Mouse (Mus musculus) right cerebral cortex, postnatal 4 days (tissue): Measurements from ENCODE around the gene Cnppd1.

Experiments
- DNase-seq: peaks from one replicate; pipeline ENCODE4 v3.0.0-alpha.2; 2022

The Cnppd1 gene

GRCm38 (mm10) chr1:75147411-75148135 is 5.1 kb upstream of the Cnppd1 start:
- DNase-seq, result no peak

GRCm38 (mm10) chr1:75145589-75145988 is 3.1 kb upstream of the Cnppd1 start:
- no peak for DNase-seq

- peak; percentile 46 for DNase-seq
Observed at GRCm38 (mm10) chr1:75141486-75142190, 873 bp downstream of the Cnppd1 start.

- DNase-seq, result no peak
Observed at GRCm38 (mm10) chr1:75140601-75141190, 1.8 kb downstream of the Cnppd1 start.

GRCm38 (mm10) chr1:75138448-75138847 is 4.1 kb downstream of the Cnppd1 start:
- DNase-seq, result no peak

GRCm38 (mm10) chr1:75136730-75137129 is 5.8 kb downstream of the Cnppd1 start:
- DNase-seq, result no peak

- no peak for DNase-seq
Observed at GRCm38 (mm10) chr1:75136293-75136692, 6.2 kb downstream of the Cnppd1 start.

- DNase-seq, result no peak
Observed at GRCm38 (mm10) chr1:75133421-75134207, 8.9 kb downstream of the Cnppd1 start, which contains the start of gene Slc23a3. TSS of gene Slc23a3 (minus strand) at chr1:75133890.

GRCm38 (mm10) chr1:75128641-75129040 is 13.9 kb downstream of the Cnppd1 start:
- no peak for DNase-seq

- no peak for DNase-seq
Observed at GRCm38 (mm10) chr1:75125418-75125817, 17.1 kb downstream of the Cnppd1 start.

- DNase-seq, result peak; percentile 97
Observed at GRCm38 (mm10) chr1:75124346-75125321, 17.9 kb downstream of the Cnppd1 start, which contains the start of gene Nhej1. TSS of gene Nhej1 (minus strand) at chr1:75125200.

GRCm38 (mm10) chr1:75122211-75122610 is 20.3 kb downstream of the Cnppd1 start:
- DNase-seq, result no peak
